Mouse (Mus musculus) left cerebral cortex, postnatal 36 days (tissue): ENCODE data around the gene G6pdx. TPM values are rescaled to one million over a fixed set of nuclear protein-coding genes. Genes with fewer than 3 reads are reported as not detected.

Experiments
- total RNA-seq, 2 experiments: library from RNA; stranded (reverse); gene quantifications; 2 replicates each; pipeline ENCODE4 v1.2.3; 2021

The G6pdx gene
- total RNA-seq, 2 experiments from 2014 or later: 25.9 to 26.3 TPM

Other genes with a start within 250 kb of the G6pdx start
- 10 to 100 TPM; 57.5 to 74.0 TPM for gene Flna, start 179.4 kb downstream of the G6pdx start, total RNA-seq
- 10 to 100 TPM; 33.6 to 39.0 TPM for gene Emd, start 174.5 kb downstream of the G6pdx start, total RNA-seq
- gene Rpl10, start 158.4 kb downstream of the G6pdx start, total RNA-seq: 100 to 1,000 TPM; 182 to 197 TPM
- gene Taz, start 147.3 kb downstream of the G6pdx start, total RNA-seq: 10 to 100 TPM; 49.7 to 64.0 TPM
- 1 to 10 TPM; 2.0 to 2.3 TPM for gene Dnase1l1, start 146.9 kb downstream of the G6pdx start, total RNA-seq
- 100 to 1,000 TPM; 340 to 365 TPM for gene Atp6ap1, start 132.1 kb downstream of the G6pdx start, total RNA-seq
- 100 to 1,000 TPM; 583 to 584 TPM for gene Gdi1, start 124.2 kb downstream of the G6pdx start, total RNA-seq
- 10 to 100 TPM; 30.1 to 31.9 TPM for gene Fam50a, start 116.2 kb downstream of the G6pdx start, total RNA-seq
- gene Plxna3, start 100.1 kb downstream of the G6pdx start, total RNA-seq: 10 to 100 TPM; 17.1 to 28.7 TPM
- 10 to 100 TPM; 23.0 to 26.9 TPM for gene Lage3, start 75.6 kb downstream of the G6pdx start, total RNA-seq
- 10 to 100 TPM; 64.6 to 77.3 TPM for gene Ubl4a, start 56.0 kb downstream of the G6pdx start, total RNA-seq
- gene Slc10a3, start 55.8 kb downstream of the G6pdx start, total RNA-seq: 1 to 10 TPM; 2.4 to 2.7 TPM
- 10 to 100 TPM; 18.0 to 22.5 TPM for gene Fam3a, start 35.9 kb downstream of the G6pdx start, total RNA-seq
- gene Ikbkg, start 35.9 kb downstream of the G6pdx start, total RNA-seq: 10 to 100 TPM; 46.9 to 49.9 TPM
- not detected for gene Gm6880, start 52.2 kb upstream of the G6pdx start, total RNA-seq
- gene Olfr1326-ps1, start 145.7 kb upstream of the G6pdx start, total RNA-seq: not detected
- gene Olfr1325, start 163.5 kb upstream of the G6pdx start, total RNA-seq: not detected
- under 1 TPM; 0.14 to 0.15 TPM for gene Gm5640, start 216.4 kb upstream of the G6pdx start, total RNA-seq